Mouse (Mus musculus) stomach, postnatal 0 days (tissue): ENCODE measurements around the gene 2210011C24Rik.

Source experiments
- CTCF ChIP-seq: IDR thresholded peaks from 2 replicates; pipeline ENCODE4 v1.5.1; 2016; ENCODE audit warnings: antibody characterized with exemption, low read depth, mild to moderate bottlenecking, moderate library complexity
- EP300 ChIP-seq: optimal IDR thresholded peaks from 2 replicates; pipeline ENCODE3; 2016; ENCODE audit warnings: antibody characterized with exemption

DNA sequence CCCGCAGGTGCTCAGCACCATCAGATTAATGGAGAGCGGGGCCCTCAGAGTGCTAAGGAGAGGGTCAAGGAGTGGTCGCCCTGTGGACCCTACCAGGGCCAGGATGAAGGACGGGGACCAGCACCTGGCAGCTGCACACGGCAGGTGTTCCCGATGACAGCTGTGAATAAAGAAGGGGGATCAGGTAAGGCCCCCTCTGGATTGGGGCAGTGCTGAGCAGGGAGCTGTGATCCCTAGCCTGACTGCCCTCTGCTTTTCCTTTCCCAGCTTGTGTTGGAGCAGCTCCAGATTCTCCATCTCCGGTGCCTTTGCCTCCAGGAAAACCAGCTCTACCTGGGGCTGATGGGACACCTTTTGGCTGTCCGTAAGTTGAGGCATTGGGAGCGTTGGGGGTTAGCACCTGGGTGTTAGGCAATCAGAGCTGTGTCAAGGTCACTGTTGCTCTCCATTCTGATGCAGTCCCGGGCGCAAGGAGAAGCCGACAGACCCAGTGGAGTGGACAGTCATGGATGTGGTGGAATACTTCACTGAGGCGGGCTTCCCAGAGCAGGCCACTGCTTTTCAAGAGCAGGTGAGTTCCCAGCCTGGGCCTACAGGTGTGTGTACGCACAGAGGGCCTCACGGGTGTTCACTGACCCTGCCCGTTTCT, 12.8 kb downstream of the 2210011C24Rik start:
- TF ChIP-seq CTCF (no peak), EP300 (no peak)
